Mouse (Mus musculus) cerebellum, adult 11 months (tissue): ENCODE measurements around the gene Gm36079.
"Not testable (repeated sequence)": the region's sequence is repeated elsewhere in the genome, so short reads cannot be mapped to it uniquely, and the experiment has no call there.

Experiments used
- DNase-seq: peaks from one replicate; pipeline ENCODE4 v3.0.0; 2022

Gene Gm36079

DNA sequence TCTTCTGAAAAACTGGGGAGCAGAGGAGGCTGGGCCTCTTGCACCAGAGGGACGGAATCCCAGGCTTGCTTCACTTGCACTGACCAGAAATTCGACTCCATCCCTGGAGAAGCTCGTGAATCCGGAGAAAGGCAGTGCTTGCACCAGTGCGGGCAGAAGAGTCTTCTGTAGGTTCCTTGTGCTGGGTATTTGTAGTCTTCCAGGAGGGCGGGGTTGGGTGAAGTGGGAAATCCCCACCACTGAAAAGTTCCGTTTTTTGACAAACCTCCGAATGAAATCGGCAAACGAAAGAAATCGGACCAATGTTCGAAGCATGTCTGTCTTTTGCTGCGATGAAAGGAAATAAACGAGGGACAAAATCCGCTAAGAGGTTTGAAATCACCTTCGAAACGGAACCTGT is at the start of gene Gm36079:
TSS of gene Gm36079 (minus strand) at position 101 of the 400 bp plus-strand sequence.
- DNase-seq = not testable (repeated sequence)

- not testable (repeated sequence) for DNase-seq
Measured at GRCm38 (mm10) chr13:120070878-120071277, 44.1 kb upstream of the Gm36079 start.

DNA sequence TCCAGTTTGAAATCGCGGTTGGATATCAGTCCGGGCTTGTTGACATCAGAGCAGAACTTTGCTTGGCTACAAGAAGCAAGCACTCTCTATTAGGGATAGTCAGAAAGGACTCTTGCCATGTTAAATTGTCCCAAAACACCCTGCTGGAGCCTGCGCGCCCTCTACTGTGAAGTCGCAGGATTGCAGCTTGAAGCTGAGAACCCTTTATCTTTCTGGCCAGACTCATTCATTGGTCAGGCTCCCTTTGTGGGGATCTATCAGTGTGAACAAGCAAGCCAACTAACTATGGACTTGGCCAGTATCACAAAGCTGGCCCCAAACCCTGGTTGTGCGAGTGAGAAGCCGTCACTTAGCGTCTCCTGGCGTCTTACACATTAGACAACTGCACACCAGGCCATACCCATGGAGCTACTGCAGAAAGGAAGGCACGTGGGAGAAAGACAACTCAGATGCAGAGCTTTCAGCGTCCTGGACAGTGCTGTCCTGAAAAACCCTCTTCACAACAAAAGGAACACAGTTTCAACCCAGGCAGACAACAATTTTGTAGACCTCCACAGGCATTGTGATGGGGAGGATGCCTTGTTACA is 43.3 kb upstream of the Gm36079 start:
- not testable (repeated sequence) for DNase-seq

GRCm38 (mm10) chr13:120063439-120064089 is 36.8 kb upstream of the Gm36079 start:
- not testable (repeated sequence) for DNase-seq

DNA sequence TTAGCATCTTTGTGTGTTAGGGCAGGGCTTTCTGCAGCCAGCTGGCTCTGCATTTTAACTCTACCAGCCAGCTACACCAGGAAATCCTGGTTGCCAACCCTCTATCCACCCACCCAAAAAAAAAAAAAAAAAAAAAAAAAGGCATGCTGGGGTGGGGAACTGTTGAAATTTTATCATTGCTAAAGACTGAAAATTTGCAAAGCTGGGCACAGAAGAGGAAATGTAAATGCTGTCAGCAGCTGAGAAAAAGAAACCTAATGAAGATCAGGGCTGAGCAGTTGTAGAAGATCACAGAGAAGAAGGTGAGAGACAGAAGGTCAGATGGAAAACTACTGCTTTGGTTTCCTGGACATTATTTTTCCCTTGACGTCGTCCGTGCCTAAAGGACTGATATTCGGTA is 36.1 kb upstream of the Gm36079 start:
- DNase-seq = not testable (repeated sequence)

DNA sequence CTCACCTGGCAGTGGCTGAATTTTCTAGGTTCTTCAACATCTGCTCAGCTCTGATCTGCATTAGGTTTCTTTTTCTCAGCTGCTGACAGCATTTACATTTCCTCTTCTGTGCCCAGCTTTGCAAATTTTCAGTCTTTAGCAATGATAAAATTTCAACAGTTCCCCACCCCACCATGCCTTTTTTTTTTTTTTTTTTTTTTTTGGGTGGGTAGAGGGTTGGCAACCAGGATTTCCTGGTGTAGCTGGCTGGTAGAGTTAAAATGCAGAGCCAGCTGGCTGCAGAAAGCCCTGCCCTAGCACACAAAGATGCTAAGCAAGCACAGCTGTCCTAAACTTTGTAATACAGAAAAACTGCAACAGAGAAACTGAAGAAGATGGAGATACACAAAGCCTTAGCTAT is 25.3 kb upstream of the Gm36079 start, which contains the start of gene Gm21188:
TSS of gene Gm21188 (minus strand) at position 110 of the 400 bp plus-strand sequence.
- DNase-seq = not testable (repeated sequence)

DNA sequence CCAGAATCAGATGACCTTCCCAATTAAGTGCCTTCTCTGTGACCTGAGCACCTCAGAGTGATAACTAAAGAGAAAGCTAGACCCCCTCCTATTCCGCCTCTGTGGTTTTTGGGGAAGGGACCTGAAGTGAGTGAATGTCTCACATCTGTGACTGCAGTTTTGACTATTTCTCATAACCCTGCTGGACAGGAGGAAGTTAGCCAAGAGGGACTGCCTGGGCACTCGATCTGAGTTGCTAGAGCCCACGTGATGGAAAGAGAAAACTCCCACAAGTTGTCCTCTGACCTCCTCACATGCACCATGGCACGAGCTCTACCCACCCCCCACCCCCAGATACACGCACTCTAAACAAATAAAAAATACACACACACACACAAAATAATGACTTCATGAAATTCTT is 21.8 kb upstream of the Gm36079 start:
- not testable (repeated sequence) for DNase-seq

DNA sequence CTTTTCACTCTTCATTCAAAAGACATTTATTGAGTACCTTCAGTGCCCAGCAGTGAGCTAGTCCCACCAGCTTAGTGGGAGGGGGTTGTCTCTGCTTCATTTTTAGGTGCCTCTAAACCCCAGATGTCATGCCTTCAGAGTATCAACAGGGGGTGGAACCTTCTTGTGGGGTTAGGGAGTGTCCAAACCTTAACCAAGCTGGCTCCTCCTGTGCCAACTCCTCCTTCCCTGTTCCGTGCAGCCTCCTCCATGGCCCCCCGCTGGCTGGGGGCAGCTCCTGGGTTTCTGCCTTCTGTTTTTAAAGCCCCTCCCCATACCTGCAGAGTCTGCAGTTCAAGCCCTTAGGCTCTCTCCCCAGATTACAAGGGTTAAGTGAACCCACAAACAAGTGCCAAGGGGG is 21.4 kb upstream of the Gm36079 start:
- DNase-seq = not testable (repeated sequence)

GRCm38 (mm10) chr13:120046422-120047209 is 19.8 kb upstream of the Gm36079 start:
- not testable (repeated sequence) for DNase-seq

GRCm38 (mm10) chr13:120041145-120041544 is 14.3 kb upstream of the Gm36079 start:
- DNase-seq = not testable (repeated sequence)

DNA sequence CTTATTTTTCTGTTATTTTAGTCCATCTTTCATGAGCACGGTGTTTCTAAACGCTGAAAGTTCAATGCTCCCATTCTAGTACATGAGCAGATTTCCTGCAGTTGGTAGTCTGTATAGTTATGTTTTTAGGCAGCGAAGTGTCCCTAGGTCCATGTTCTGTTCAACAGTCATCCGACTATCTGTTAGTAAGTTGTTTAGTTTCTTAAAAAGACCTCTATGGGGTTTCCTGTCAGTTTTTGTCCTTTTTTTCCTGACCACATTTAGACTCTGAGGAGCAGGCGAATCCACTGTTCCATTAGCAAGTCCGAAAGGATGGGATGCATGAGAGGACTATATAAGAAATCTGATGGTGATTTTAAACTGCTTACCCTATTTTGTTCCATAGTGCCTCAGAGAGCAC is 11.1 kb upstream of the Gm36079 start:
- not testable (repeated sequence) for DNase-seq

- DNase-seq = not testable (repeated sequence)
Measured at GRCm38 (mm10) chr13:120036577-120037115, 9.8 kb upstream of the Gm36079 start.

GRCm38 (mm10) chr13:120035151-120035550 is 8.3 kb upstream of the Gm36079 start:
- not testable (repeated sequence) for DNase-seq

- not testable (repeated sequence) for DNase-seq
Measured at GRCm38 (mm10) chr13:120034637-120035036, 7.8 kb upstream of the Gm36079 start.

- not testable (repeated sequence) for DNase-seq
Measured at GRCm38 (mm10) chr13:120033516-120034190, 6.8 kb upstream of the Gm36079 start.

DNA sequence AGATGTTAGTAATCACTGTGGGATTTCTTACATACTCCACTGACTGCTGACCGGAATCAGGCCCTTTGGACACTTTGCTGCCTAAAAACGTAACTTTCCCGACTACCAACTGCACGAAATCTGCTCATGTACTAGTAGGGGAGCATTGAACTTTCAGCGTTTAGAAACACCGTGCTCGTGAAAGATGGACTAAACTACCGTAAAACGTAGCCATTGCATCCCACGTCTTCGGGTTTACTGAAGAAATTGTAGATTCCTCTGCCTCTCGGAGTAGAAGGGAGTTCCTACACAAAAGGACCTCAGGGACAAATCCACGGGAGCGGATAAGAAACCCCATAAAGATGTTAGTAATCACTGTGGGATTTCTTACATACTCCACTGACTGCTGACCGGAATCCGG is 4.9 kb upstream of the Gm36079 start:
- not testable (repeated sequence) for DNase-seq

DNA sequence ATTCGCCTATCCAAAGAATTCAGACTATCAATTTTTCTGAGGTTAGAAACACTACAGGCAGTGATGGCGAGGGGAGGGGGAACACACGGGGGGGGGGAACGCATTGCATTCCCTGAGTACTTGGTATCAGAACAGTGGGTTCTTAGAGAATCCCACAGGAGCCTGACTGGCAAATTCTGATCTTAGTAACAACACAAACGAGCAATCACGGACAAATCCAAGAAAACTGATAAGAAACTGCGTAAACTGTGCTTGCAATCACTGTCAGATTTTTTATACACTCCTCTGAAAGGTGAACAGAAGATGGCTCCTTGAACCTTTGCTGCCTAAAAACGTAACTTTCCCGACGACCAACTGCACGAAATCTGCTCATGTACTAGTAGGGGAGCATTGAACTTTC is 557 bp upstream of the Gm36079 start:
- DNase-seq = not testable (repeated sequence)

DNA sequence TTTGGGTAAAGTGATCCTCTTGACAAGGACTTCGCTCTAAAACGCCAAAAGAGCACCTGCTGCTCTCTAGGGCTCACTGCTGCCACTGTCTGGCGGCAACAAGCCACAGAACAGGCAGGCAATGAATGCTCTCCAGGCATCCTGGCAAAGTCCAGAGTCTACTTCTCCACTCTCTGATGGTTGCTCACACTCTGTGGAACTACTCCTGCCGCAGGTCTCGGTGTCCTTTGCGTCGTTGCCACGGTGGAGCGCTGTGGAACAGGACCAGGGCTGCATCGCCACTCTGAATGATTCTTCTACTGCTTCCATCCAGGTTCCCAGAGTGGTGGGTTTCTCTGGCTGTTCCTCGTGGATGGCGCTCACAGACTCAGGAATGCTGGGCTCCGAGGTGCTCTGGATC is 438 bp downstream of the Gm36079 start:
- DNase-seq = not testable (repeated sequence)

DNA sequence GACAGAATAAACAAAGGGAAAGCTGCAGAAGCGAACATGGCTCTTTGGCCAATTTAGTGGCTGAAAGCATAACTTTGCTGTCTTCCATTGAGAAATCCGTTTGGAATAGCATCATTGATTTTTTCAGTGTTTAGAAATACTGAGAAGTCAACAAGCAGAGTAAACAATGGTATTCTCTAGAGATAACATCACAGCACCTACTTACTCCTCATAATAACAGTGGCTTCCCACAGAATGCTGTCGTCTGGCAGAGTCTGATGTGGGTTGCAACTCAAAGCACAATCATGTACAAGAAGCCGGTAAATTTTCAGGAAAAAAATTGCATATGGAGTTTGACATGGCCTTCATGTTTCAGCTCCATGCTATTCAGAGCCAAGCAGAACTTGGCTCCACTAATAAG is 1.2 kb downstream of the Gm36079 start:
- not testable (repeated sequence) for DNase-seq

DNA sequence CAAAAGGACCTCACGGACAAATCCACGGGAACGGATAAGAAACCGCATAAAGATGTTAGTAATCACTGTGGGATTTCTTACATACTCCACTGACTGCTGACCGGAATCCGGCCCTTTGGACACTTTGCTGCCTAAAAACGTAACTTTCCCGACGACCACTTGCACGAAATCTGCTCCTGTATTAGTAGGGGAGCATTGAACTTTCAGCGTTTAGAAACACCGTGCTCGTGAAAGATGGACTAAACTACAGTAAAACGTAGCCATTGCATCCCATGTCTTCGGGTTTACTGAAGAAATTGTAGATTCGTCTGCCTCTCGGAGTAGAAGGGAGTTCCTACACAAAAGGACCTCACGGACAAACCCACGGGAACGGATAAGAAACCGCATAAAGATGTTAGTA is 1.8 kb downstream of the Gm36079 start:
- not testable (repeated sequence) for DNase-seq

- DNase-seq = not testable (repeated sequence)
Measured at GRCm38 (mm10) chr13:120024581-120024980, 2.2 kb downstream of the Gm36079 start.

DNA sequence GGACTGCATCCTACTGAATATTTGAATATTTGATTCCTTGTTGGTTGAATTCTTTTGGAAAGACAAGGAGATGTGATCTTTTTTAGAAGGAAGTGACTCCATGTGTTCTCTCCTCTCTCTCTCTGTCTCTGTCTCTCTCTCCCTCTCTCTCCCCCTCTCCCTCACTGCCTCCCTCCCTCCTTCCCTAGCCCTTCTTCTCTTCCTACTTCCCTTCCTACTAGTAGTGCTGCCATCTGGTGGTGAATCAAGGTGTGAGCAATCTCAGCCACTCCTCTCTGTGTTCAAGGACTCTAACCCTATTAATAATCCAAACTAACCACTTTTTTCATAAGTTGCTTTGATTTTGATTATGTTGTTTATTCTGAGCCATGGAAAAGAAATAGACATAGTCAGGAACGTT is 5.3 kb downstream of the Gm36079 start:
- DNase-seq = not testable (repeated sequence)
